Mouse (Mus musculus) frontal cortex, postnatal 36 days (tissue): Measurements from ENCODE around the gene Smoc2.
A peak's percentile ranks its signal among the peaks of the same experiment; 100 is the strongest.

ENCODE experiments used
- DNase-seq, 2 experiments: peaks; one replicate each; pipeline ENCODE4 v3.0.0; 2022; ENCODE audit warnings: low spot score in 2 of 2

Gene Smoc2

GRCm38 (mm10) chr17:14277310-14277709 is 2.0 kb upstream of the Smoc2 start:
- no peak for DNase-seq

GRCm38 (mm10) chr17:14279966-14280300 is 627 bp downstream of the Smoc2 start:
- DNase-seq: no peak

- DNase-seq: no peak
Measured at GRCm38 (mm10) chr17:14280425-14280833, 1.1 kb downstream of the Smoc2 start.

DNA sequence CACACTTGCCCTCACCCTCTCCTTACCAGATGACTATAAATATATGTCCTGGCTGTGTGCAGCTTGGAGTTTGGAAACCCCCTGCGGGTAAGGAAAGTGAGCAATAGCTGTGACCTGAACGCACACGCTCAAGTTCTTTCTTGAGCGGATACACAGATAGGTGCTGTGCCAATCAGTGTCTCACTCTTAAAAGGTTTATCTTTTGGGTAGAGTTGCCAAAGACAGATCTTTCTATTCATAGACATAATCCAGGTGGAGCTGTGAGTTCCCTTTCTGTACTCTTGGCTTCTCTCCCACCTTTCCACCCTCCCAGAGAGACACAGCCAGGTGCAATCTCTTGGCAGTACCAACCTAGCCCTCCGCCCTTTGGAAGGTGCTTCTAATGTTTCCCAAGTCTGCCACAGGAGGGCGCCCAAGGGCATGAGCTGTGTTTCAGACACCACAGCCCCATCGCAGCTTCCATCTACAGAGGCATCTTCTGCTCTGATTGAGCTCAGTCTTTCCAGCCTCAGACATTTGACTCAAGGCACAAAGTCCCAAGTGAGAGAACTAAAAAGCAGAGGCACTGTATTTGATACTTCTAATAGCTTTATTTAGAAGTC is 8.8 kb downstream of the Smoc2 start:
- peak; percentile 82 to 83 for DNase-seq

GRCm38 (mm10) chr17:14293617-14294016 is 14.3 kb downstream of the Smoc2 start:
- no peak for DNase-seq

GRCm38 (mm10) chr17:14295146-14295545 is 15.8 kb downstream of the Smoc2 start:
- DNase-seq: no peak

GRCm38 (mm10) chr17:14300361-14300760 is 21.1 kb downstream of the Smoc2 start:
- DNase-seq: no peak

DNA sequence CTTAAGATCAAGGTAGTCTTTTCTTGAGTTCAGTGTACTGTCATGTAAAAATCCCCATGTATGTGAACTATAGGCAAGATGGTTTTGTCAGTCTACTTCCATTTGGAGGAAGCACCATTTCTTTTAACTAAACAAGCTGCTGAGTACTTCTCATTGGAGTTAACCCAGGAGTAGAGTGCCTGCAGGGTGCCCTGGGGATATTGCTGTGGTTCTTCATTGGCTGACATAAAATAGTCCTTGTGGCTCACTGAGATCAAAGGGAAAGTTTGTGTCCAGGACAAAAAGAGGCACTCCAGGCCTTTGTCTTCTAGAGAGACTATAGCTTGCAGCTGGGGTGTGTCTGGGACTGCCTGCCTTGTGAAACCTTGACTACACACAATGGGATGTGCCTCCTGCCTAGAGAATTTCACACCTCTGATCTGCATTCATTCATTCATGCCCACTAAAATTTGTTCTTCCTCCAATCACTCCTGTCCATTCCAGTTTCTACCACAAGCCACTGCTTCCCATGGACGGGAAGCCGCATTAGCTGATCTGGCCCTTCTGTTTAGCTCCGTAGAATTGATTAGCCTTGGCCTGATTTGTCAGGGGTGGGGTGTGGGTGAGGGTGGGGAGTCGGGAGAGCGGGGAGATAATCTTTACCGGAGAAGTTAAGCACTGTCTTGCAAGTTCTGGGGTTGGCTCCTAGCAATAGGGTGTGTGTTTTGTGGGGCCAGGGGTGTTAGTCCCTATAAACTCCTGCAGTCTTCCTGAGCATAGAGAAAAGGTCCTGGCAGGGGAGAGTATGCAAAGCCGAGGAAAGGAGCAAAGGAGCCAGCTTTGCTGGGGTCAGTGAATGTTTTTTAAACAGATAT is 22.4 kb downstream of the Smoc2 start:
- no peak for DNase-seq

GRCm38 (mm10) chr17:14302356-14302755 is 23.1 kb downstream of the Smoc2 start:
- no peak for DNase-seq

GRCm38 (mm10) chr17:14303722-14304121 is 24.4 kb downstream of the Smoc2 start:
- no peak for DNase-seq

- no peak for DNase-seq
Measured at GRCm38 (mm10) chr17:14309884-14310283, 30.6 kb downstream of the Smoc2 start.

DNA sequence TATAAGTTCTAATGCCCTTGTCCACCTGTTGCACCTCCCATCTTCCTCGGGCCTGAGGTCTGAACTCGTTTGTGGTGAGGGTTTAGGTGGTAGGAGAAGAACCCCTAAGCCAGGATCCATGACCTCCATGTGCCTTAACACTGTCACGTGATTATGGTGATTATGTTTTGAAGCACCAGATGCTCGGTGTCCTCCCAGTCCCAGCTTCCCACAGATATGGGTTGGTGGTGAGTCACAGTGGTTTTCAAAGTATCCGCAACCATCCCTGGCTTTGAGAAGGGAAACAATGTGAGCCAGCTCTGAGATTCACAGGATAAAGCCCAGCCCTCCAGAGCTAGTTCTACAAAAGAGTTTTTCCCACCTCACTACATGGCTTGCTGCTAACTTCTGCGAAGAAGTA is 33.1 kb downstream of the Smoc2 start:
- peak in 1 of 2 experiments; percentile 3 for DNase-seq

DNA sequence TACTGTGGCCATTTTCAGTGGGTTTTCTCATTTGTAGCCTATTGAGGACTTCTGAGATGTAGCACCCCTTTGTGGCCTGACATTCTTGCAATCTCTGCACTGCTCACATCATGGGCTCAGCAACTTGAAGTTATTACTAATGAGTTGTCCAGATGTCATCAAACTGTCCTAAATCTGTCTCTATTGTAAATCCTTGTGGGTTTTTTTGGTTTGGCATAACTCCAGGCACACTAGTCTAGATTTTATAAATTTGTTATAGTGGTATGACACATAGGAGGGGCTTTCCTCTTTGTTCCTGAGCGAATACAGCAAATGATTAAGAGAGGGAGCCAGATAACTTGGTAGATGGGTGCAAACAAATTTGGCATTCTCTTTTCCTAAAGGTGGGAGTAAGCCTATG is 35.0 kb downstream of the Smoc2 start:
- no peak for DNase-seq

- DNase-seq: no peak
Measured at GRCm38 (mm10) chr17:14316536-14316935, 37.2 kb downstream of the Smoc2 start.

- no peak for DNase-seq
Measured at GRCm38 (mm10) chr17:14317439-14317838, 38.1 kb downstream of the Smoc2 start.

DNA sequence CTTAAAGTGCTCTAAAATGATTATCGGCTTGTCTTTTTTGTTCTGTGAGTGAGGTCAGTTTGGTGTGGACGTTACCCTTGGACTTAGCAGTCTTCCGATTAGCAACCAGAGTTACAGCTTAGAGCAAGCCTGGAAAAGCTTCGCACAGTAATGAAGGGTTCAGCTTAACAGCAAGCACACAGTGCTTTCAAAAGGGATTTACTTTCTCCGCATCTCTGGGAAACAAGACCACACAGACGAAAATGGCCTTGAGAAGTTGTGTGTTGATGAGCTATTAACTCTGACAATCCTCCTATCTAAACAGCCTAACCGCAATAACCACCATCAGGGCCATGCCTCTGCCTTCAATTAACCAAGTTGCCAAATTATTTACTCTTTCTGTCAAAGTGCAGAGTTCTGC is 46.9 kb downstream of the Smoc2 start:
- no peak for DNase-seq

- no peak for DNase-seq
Measured at GRCm38 (mm10) chr17:14328037-14328436, 48.7 kb downstream of the Smoc2 start.

- DNase-seq: no peak
Measured at GRCm38 (mm10) chr17:14330498-14330897, 51.2 kb downstream of the Smoc2 start.

GRCm38 (mm10) chr17:14339932-14340557 is 60.7 kb downstream of the Smoc2 start:
- DNase-seq: no peak

DNA sequence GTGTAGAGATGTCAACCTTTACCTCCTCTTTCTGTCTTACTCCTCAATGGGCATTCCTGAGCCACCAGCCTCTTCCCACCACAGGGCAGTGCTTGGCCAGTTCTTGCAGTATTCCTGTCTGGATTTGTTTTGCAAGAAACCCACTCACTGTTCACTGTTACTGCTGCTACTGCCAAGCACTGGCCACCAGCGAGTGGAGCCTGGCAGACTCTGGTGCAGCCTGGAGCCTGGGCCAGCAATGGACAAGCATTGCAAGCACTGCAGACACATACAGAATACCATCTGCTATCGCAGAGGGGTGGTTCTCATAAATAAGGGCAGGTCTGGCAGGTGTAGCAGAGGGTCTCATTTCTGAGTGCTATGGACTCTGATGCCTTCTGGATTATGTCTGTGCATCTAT is 61.4 kb downstream of the Smoc2 start:
- DNase-seq: no peak

- DNase-seq: no peak
Measured at GRCm38 (mm10) chr17:14342511-14342910, 63.2 kb downstream of the Smoc2 start.

GRCm38 (mm10) chr17:14343442-14343841 is 64.1 kb downstream of the Smoc2 start:
- DNase-seq: no peak

DNA sequence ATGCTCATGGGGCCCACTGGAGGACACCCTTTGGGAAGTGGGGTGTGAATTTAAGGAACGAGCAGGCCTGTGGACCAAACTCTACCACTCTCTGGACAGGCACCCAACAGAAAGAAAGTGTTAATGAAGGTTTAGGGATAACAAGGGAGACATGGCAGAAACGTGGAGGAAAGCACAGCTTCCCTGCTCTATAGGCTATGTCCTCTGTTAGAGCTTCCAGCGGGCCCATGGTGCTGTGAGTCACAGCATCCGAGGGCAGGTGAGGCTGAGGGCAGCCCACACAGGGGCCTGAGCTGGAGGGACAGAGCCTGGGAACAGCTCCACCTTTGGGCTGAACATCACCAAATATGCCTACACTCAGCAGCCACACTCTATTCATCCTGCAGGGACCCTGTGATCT is 66.2 kb downstream of the Smoc2 start:
- DNase-seq: no peak
